Mouse (Mus musculus): ENCODE results near the gene Slit3.

The Slit3 gene

DNA sequence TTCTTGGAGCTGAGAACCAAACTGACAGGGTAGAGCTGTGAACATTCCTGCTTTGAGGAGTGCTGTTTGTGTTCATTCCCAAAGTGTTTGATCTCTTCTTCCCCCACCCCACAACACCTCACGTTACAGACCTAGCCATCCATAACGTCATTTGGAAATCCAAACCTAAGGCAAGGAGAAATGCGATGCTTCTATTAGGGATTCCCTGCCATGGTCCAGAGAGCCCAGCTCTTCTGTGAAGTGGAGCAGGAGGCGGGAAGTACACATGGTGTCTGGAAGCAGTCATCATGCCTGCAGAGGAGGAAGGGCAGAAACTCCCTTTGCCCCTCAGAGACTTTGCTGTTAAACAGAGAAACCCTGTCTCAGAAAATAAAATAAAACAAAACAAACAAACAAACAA is 555.7 kb downstream of the Slit3 start:
- no peak for DNase-seq (ENCODE audit: low spot score in 2 of 2)

DNA sequence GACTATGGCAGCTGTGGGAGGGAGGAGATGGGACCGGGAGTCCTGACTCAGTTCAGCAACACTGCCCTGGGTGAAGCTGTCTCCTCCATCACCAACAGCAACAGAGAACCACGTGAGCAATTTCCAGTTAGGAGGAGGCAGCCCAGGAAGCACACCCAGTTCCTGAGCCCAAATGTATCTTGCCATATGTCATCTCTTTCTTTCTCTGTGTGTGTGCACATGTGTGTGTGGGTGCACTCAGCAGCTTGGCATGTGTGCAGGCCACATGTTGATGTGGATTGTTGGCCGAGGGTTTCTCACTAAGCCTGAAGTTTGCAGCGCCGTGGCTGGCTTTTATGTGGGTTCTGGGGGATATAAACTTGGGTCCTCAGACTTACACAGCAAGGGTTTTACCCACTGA is 559.0 kb downstream of the Slit3 start:
- no peak for DNase-seq (ENCODE audit: low spot score in 2 of 2)

DNA sequence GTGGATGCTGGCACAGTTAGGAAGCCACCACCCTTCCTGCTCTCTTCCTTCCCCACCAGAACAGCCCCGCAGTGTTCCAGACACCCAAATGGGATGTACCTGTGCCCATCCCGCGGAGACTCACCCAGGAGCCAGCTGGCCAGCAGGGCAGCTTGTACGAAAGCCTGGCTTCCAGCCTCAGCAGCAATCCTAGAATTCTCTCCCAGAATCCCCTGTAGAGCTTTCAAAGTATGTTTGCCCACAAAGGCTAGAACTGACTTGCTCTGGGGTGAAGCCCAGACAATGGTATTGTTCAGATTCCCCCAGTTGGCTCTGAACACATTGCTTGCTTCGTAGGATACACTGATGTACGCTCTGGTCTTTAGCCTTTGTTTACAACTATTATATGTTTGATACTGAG is 566.3 kb downstream of the Slit3 start:
- no peak for DNase-seq (ENCODE audit: low spot score in 2 of 2)

DNA sequence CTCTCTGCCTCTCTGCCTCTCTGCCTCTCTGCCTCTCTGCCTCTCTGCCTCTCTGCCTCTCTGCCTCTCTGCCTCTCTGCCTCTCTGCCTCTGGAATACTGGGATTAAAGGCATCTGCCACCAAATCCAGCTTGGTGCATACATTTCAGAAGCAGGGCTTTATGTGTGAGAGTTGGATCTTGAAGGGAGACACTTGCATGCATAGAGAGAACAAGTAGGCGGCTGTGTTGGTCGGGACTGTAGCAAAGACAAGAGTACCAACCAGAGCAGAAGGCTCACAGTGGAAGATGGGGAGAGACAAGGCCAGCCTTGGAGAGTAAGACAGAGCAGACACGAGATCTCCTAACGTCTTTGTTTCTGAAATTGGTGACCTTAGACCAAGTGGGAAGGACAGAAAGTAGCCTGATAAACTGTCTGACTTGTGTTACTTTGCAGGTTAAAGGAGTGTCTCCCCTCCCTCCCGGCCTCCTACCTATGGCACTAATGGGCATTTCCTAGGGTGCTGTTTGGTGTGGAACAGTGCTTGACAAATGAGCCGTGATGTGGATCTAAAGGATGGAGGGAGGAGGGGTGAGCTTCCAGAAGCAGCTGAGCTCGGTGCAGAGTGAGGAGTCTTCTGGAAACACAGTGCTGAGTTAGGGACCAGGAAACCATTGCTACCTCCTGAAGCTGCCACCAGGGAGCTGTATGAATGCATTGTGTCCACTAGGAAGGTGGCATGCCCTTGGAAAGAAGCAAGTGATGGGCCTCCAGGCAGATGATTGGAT is 569.7 kb downstream of the Slit3 start:
- DNase-seq (ENCODE audit: low spot score in 2 of 2): no peak

DNA sequence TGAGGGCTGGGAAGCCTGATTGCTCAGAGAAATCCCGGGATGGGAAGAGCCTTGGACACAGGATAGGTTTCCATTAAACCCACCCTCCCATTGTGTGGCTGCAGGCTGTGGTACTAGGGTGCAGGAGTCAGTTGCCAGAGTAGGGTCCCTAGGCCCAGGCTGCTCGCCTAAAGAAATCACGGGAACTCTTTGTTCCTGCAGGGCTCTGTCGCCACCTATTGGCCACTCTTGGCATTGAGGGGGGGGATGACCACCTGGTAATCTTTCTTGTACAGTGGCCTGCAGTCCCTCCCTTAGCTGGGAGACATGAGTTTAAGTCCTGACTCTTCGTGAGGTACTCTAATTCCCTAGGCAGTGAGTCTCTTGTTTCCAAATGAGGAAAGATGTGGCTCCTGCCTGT is 572.1 kb downstream of the Slit3 start:
- peak in 1 of 2 experiments; percentile 6 for DNase-seq (ENCODE audit: low spot score in 2 of 2)

DNA sequence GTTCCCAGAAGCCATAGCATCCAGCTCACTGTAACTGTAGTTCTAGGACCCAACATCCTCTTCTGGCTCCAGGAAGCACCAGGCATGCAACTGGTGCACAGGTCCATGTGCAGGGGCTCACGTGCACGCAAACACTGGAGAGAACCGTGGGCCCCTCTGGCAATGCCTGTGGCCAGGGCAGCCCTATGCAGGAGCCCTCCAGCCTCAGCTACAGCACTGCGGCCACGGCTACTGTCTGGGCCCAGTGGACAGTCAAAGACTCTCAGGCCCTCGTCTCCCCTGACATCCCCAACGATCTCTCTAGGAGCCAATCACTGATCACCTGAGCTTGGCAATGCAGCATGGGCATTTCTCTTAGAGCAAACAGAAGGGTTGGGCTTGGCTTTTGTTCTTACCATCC is 572.6 kb downstream of the Slit3 start:
- no peak for DNase-seq (ENCODE audit: low spot score in 2 of 2)

DNA sequence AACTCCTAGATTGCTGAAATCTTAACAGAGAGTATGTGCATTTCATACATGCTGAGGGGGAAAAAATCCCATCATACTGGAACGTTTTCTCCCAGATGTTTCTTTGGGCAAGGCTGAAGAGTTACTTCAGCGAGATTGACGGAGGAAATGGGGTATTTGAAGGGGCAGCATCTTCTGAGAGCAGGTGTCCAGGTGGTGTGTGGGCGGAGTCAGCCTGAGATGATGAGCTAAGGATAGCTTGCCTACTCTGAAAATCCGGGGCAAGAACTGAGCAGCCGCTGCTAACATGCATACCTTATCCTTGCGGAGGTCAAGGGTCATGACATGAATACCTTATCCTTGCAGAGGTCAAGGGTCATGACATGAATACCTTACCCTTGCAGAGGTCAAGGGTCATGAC is 576.5 kb downstream of the Slit3 start:
- DNase-seq (ENCODE audit: low spot score in 2 of 2): no peak

DNA sequence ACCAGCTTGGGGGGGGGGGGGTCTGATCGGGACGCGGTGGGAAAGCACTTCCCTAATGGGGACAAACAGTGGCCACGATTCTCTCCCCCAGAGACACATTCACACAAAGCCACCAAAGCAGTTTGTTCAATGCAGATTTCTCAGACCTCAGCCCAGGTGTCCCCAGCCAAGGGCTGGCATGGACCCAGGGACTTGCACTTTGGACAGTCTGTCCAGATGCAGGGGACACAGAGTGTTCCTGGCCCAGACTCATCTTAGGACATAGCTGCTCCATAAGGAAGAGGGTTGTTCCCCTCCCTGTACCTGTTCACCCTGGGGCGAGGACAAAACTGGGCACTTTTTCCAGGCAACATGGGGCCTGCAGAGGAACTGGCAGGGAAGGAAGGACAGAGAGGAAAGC is 577.9 kb downstream of the Slit3 start:
- DNase-seq (ENCODE audit: low spot score in 2 of 2): no peak

DNA sequence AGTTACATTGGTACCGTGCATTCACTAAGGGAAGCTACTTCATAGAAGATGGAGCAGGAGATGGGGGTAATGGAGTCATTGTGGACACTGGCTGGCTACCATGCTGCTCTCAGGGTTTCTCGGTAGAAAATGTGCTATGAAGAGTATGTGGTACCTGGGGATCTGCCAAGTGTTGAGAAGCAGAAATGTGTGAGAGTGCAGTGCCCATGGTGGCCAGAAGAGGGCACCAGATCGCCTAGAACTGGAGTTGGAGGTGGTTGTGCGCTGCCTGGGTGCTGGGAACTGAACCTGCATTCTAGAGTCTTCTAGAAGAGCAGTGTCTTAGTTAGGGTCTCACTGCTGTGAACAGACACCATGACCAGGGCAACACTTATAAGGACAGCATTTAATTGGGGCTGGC is 582.4 kb downstream of the Slit3 start:
- no peak for DNase-seq (ENCODE audit: low spot score in 2 of 2)

DNA sequence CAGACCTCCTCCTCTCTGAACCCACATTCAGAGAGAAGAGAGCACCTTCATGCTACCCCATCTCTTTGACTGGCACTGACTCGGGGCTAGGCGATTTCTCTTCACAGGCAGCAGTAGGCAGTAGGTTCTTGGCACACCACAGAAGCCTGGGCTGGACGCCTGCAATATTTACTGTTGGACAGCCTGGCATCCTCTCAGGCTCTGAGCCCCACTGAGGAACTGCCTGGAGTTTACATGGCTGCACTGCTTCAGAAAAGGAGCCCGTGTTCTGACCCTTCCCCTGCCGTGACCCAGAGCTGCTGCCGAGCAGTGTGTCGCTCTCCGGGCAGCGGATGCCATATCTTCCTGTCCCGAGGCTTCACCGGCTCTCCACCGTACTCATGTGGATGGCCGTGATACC is 583.4 kb downstream of the Slit3 start:
- DNase-seq (ENCODE audit: low spot score in 2 of 2): no peak

DNA sequence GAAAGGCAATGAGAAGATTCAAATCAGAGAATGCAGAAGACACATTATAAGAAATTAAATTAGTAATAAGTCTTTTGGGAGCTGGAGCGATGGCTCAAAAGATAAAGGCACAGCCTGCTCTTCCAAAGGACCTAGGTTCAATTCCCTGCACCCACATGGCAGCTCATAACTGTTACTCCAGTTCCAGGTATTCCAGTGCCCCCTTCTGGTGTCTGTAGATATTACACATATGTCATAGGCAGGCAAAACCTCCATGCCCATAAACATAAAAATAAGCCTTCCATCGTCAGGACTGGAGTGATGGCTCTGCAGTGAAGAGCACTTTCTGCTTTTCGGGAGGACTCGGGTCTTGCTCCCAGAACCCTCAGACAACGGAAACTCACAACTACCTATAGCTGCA is 583.9 kb downstream of the Slit3 start:
- no peak for DNase-seq (ENCODE audit: low spot score in 2 of 2)

DNA sequence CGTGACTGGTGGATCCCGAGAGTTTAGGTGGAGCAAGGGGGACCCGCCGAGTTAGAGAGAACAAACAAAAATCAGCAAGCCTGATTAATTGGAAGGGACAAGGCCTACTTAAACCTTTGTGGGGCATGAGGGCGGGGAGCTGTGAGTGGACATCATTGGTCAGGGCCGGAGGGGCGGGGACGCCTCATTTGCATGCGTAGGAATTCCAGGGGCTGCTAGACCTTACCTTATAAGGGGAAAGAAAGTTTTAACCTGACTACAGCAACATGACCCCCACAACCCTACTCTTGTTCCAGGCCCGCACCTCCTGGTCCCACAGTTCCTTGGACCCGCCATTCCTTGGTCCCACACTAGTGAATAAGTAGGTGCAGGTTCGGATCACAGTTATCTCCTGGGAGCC is 586.4 kb downstream of the Slit3 start:
- DNase-seq (ENCODE audit: low spot score in 2 of 2): no peak

DNA sequence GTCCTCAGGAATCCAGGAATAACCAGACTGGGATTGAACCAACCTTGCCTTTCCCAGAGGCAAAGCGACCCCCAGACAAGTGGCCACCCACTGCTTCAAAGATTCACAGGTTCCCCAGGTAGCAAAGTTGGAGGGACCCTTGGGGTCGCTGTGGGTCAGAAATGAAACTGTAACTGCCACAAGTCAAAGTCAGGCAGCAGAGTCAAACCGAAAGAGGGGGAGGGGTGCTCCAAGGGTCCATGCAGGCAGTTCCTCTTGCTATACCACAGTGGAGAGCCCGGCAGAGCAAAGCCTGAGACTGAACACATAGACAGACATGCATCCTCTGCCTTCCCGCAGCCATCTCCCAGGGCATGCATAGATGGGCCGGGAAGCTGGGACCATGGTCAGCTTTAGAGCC is 590.3 kb downstream of the Slit3 start:
- DNase-seq (ENCODE audit: low spot score in 2 of 2): no peak

DNA sequence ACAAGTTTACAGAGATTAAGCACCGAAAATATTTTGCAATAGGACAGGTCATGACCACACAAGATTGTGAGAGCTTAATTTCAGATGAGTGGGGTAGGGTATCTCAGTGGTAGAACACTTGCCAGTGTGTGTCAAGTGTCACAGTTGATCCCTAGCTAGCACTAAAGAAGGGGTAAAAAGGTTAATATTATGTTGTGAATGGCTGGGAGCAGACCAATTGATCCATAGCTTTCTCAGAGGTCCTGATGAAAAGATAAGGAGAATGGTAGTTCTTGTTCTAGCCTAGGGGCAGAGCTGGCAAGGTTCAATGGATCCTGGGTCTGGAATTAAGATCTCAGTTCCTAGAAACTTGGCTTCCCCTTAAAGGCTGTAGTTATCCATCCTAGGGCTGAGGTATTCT is 597.9 kb downstream of the Slit3 start:
- DNase-seq (ENCODE audit: low spot score in 2 of 2): no peak

DNA sequence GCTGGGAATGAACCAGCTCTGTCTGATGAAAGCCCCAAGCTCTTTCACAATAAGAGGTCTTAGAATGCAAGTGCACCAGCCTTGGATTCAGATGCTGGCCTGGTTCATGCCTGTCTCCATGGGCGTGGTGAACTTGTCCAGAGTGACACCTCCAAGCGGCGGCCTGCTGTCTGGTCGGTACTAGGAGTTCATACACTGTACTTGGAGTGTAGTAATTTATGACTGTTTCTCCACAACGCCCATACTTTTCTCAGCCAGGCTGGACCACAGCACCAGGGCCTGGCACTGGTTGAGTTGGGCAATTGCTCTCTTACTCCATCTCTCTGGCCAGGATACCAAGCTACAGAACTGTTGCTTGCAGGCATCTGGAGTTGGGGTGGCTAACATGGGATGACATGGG is 602.9 kb downstream of the Slit3 start:
- DNase-seq (ENCODE audit: low spot score in 2 of 2): no peak

DNA sequence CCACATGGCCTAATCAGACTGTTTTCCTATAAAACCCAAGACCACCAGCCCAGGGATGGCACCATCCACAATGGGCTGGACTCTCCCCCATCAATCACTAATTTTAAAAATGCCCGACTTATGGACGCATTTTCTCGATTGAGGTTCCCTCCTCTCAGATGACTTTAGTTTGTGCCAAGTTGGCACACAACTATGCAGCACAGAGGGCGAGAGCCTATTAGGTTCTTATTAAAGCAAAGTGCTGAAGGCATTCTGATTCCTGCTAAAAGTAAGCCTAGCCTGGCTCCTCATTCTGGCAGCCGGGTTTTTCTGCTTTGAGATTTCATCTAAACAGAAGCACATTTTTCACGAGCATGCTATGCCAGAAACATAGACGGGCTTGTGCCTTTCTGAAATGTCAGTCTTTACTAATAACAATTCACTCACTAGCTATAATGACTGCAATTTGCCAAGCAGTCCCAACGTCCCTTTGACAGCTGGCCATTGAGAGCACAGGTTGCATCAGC is 605.4 kb downstream of the Slit3 start:
- no peak for DNase-seq (ENCODE audit: low spot score in 2 of 2)

DNA sequence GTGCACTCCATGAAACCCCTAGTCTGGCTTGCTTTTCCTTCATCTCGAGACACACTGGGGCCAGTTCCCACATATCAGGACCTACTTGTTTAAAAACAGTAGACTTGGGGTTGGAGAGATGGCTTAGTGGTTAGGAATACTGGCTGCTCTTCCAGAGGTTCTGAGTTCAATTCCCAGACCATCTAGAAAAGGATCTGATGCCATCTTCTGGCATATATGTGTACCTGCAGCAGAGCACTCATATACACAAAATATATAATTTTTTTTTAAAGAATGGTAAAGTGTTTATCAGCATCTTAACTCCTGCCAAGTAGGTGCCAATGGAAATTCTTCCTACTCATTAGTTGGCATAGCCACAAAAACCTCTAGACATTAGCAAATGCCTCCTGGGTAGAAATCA is 607.2 kb downstream of the Slit3 start:
- no peak for DNase-seq (ENCODE audit: low spot score in 2 of 2)

DNA sequence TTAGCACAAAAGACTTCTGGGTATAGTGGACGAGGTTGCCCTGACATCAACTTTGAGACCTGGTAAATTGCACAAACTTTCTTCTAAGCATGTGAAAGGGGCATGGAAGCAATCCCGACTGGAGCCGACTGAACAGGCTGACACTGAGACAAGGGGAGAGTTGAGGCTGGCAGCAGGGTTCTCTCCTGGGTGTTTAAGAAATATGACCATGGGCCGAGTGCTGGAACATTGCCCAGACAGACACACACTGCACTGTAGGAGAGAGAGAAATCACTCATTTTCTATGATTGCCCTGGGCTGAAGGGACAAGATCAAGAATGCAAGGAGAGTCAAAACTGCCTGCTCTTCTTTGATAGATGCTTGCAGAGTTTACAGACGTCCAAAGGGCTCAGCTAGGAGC is 608.2 kb downstream of the Slit3 start:
- DNase-seq (ENCODE audit: low spot score in 2 of 2): no peak

DNA sequence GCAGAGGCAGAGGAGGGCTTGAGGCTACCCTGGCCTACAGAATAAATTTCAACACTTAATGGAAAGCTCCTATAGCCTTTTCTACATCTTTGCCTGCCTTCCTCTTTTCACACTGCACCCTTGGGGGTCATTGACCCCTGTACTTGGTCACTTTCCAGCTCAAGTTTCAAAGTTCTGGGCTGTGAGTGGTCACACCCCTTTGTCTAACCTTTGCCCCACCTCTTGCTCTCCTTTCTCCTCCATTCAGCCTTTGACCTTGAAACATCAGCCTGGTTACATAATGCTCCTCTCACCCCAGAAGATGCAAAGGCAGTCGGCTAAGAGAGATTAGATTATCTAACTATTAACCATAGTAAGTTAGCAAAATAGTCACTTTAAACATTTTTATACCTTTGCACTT is 611.3 kb downstream of the Slit3 start:
- DNase-seq (ENCODE audit: low spot score in 2 of 2): no peak

DNA sequence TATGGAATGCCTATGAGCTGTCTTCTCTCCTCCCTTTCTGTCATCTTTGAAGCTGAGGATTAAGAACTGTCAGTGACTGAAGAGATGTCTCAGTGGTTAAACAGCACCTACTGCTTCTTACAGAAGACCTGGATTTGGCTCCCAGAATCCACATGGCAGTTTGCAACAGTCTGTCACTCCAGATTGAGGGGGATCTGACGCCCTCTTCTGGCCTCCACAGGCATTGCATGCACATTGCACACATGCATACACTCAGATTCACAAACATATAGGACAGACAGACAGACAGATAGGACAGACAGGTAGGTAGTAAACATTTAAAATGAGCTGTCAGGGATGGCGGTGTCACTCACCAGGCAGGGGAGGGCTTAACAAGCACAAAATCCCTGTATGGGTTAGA is 615.8 kb downstream of the Slit3 start:
- DNase-seq (ENCODE audit: low spot score in 2 of 2): no peak

DNA sequence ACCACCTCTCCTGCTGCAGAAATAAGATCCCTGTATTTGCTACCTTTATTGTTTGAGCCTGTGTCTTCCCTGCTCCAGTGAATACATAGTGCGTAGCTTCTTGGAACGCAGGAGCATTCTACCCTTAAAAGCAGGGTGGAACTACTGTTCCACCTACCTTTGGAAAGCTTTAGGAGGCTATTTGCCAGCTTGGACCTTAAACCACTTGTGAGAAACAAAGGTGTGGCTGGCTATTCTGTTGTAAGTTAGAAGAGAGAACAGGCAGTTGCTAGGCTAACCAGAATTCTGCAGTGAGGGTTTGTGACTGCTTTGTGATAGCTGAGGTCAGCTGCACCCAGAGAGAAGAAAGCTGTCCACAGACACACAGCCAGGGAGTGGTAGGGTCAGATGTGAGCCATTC is 616.2 kb downstream of the Slit3 start:
- DNase-seq (ENCODE audit: low spot score in 2 of 2): no peak

DNA sequence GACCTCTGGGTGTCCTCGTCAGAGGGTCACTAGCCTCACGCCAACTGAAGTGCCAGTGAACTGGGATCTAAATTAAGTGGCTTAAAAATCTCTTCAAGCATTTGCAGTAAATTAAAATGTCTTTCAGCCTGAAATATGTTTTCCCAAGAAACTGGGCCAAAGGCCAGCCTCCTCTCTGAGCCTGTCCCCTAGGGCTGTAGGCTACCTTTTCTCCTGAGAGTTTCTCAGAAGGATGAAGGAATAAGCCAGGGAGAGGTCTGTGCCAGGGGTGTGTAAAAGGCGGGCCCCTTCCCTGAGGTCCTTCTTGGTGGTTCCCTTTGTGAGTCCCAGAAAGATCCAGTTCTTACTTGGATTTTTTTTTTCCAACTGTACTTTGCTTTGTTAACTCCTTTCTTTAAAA is 617.1 kb downstream of the Slit3 start:
- DNase-seq (ENCODE audit: low spot score in 2 of 2): no peak

DNA sequence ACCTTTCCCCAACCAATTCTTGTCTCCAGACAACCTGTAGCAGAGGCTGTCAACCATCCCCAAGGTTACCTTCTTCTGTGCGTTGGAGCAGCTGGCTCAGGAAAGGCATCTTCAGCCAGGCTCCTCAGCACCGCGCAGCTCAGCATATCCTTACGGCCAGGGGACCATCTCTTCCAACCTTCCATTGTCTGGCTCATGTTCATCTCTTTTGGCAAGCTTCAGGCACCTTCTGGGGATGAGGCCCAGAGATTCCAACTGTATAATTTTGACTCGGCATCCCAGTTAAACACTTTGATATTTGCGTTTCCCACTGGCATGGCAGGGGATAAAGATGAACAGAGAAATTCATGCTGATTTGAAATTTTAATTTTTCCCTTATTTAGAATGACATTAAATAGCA is 622.6 kb downstream of the Slit3 start:
- DNase-seq (ENCODE audit: low spot score in 2 of 2): no peak

DNA sequence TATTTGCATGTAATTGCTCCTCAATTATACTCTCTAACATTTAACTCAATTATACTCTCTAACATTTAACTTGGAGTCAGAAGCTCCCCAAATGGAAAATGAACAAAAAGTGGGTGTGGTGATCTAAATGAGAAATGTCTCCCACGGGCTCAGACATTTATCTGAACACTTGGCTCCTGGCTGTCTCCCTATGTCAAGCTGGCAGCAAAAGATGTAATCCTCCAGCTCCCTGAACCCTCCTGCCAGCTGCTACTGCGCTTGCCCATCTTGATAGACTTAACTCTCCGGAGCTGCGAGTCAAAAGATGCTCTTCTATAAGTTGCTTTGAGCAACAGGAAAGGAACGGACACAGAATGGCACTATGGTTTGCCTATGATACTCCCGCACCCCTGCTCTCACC is 623.5 kb downstream of the Slit3 start:
- no peak for DNase-seq (ENCODE audit: low spot score in 2 of 2)

All from natural killer cell, adult 2 months (primary cell).